Mouse (Mus musculus): ENCODE results near the gene Tspyl2. TPM values are rescaled to one million over a fixed set of nuclear protein-coding genes. Genes with fewer than 3 reads are reported as not detected.

The Tspyl2 gene
- total RNA-seq (2023; ENCODE audit: inconsistent age): 75.6 to 93.0 TPM (median 90.9 TPM) in 4 replicates

GRCm38 (mm10) chrX:152342358-152342901 is at the start of gene Tspyl2:
Gene Tspyl2, minus strand, starts transcription at chrX:152342425.

GRCm38 (mm10) chrX:152368397-152369273 is 26.4 kb upstream of the Tspyl2 start, which contains the start of gene Gpr173:
Gene Gpr173, minus strand, starts transcription at chrX:152368704.

GRCm38 (mm10) chrX:152326996-152327688 is 15.1 kb downstream of the Tspyl2 start, which contains the start of gene Kantr:
Gene Kantr, minus strand, starts transcription at chrX:152327495.

Other genes starting within 250 kb of the Tspyl2 start
- gene Iqsec2, start 198.2 kb downstream of the Tspyl2 start, total RNA-seq (2023; ENCODE audit: inconsistent age): 1.4 to 4.3 TPM (median 1.7 TPM) in 4 replicates
- 129 to 153 TPM (median 140 TPM) in 4 replicates for gene Kdm5c, start 109.4 kb downstream of the Tspyl2 start, total RNA-seq (2023; ENCODE audit: inconsistent age)
- 12.3 to 17.2 TPM (median 12.9 TPM) in 4 replicates for gene Kantr, start 14.9 kb downstream of the Tspyl2 start, total RNA-seq (2023; ENCODE audit: inconsistent age)
- gene Gpr173, start 26.3 kb upstream of the Tspyl2 start, total RNA-seq (2023; ENCODE audit: inconsistent age): not detected in 4 replicates
- not detected in 4 replicates for gene Cldn34a, start 220.9 kb upstream of the Tspyl2 start, total RNA-seq (2023; ENCODE audit: inconsistent age)

Data from B cell, adult (primary cell).